Mouse (Mus musculus) embryonic facial prominence, embryonic 10.5 days (tissue): ENCODE data around the gene Coq5. TPM values are rescaled to one million over a fixed set of nuclear protein-coding genes. Genes with fewer than 3 reads are reported as not detected.
A peak's percentile ranks its signal among the peaks of the same experiment; 100 is the strongest.

ENCODE experiments used
- DNase-seq: peaks from one replicate; pipeline ENCODE4 v3.0.0-alpha.2; 2017; ENCODE audit warnings: low spot score
- H3K27ac ChIP-seq: fragments of 300-500 bp; sonication (generic); replicated peaks from 2 replicates; pipeline ENCODE4 v1.5.1; 2016; ENCODE audit warnings: mild to moderate bottlenecking
- H3K27me3 ChIP-seq: fragments of 300-500 bp; sonication (generic); replicated peaks from 2 replicates; pipeline ENCODE4 v1.6.1; 2016; ENCODE audit warnings: low read depth, mild to moderate bottlenecking; ENCODE audit not compliant: poor library complexity, severe bottlenecking
- H3K36me3 ChIP-seq: fragments of 300-500 bp; sonication (generic); replicated peaks from 2 replicates; pipeline ENCODE4 v1.6.1; 2016; ENCODE audit warnings: mild to moderate bottlenecking, moderate library complexity
- H3K4me1 ChIP-seq: fragments of 300-500 bp; sonication (generic); 2 replicates; pipeline ENCODE4 v1.6.1; 2016
- H3K4me3 ChIP-seq: fragments of 300-500 bp; sonication (generic); 2 replicates; pipeline ENCODE4 v1.5.1; 2016; ENCODE audit warnings: mild to moderate bottlenecking, moderate library complexity
- H3K9me3 ChIP-seq: fragments of 300-500 bp; sonication (generic); 2 replicates; pipeline ENCODE4 v1.6.1; 2016; ENCODE audit warnings: mild to moderate bottlenecking
- WGBS: fragments of 180-500 bp; shearing (Covaris S2); methylation state at CpG from one replicate; pipeline ENCODE4 v1.1.7; 2016; 5-methylcytosine and 5-hydroxymethylcytosine counted together
- polyA plus RNA-seq: library from polyadenylated mRNA; unstranded; fragments of >200 nt; fragmentation: Nextera tagmentation; extraction: Ambion mirVana; gene quantifications from 2 replicates; pipeline ENCODE4 v1.2.1, GENCODE M21; 2016

Gene Coq5
- polyA plus RNA-seq, result 52.2 and 55.9 TPM in 2 replicates

DNA sequence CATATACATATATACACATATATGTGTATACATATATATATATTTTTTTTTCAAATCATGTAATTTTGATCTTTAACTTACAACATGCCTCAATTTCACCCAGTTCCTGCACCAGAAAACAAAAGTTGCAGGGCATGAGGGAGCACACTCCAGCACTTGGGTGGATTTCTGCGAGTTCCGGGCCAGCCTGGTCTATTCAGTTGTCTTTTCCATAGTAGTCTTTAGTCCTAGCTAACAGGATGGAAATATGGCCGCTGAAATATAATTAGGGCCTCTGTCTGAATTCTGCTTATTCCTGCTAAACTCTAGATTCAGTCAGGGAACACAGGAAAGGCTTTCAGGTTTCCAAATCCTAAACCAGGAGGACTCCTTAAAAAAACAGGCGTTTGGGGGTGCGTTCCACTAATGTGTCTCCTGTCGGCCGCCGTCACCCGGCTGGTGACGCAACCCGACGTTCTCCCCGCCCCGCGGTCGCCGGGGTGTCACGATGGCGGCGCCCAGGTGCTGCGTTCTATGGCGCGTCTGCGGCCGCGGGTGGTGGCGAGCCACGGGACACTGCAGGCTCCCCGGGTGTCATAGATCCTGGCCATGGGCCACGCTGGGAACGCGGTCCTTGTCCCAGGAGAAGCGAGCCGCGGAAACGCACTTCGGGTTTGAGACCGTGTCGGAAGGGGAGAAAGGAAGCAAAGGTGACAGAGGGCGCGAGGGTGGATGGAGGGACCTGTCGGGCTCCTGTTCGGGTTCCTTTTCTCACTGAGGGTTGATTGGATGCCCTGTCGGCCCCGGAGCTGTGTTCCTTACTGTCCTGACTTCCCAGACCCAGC, at the start of gene Coq5:
Gene Coq5 (plus strand): TSS at position 441 of the 824 bp plus-strand sequence.
- 3% methylated on average over 45 of the region's 45 CpGs for WGBS

DNA sequence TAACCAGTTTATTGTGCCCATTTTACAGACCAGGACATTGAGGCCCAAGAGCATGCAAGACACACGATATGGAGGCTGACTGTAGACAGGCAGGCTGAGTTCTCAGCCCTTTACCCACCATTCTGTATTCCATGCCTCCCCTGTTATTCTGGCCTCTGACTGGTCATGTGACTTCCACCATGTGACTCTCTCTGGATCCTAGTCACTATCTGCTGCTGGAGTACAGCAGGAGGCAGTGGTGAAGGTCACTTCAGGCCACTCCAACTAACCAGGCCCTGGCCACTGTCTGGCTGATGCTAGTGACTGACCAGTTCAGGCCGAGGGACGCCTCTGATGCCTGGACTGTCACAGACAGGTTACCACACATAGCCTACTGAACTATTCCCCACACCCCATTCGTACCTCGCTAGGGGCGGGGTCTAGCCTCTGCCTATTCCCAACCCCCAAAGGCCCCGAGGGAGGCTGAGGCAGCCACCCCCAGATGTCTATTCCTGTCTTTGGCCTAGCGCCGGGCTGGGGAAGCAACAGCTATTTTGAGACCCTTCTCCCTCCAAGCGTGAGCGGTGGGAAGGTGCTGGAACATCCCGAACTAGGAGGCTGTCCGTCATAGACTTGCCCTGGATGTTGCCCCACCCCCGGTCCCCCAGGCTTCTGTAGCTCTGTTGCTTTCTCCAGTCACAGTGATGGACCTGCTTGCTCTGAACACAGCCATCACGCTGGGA, 48.5 kb upstream of the Coq5 start:
- Histone ChIP-seq H3K9me3 (no peaks in the 10 kb centered on the region), H3K4me3 (no peak overlapping the region), H3K27me3 (peaks cover 45% of the 10 kb centered on the region), H3K27ac (no peak overlapping the region), H3K36me3 (no peaks in the 10 kb centered on the region), H3K4me1 (peaks cover 18% of the 10 kb centered on the region)
- WGBS, result 45% methylated on average over 15 of the region's 15 CpGs
- no peak for DNase-seq

More for the DNA sequence above, at the start of gene Coq5:
- Histone ChIP-seq H3K4me1 (peaks cover 7% of the 10 kb centered on the region), H3K4me3 (peak within 1 kb of the TSS; percentile 87), H3K27me3 (no peaks in the 10 kb centered on the region), H3K27ac (peak within 1 kb of the TSS; percentile 85), H3K9me3 (no peaks in the 10 kb centered on the region), H3K36me3 (peaks cover 18% of the 10 kb centered on the region)
- peak; percentile 86 for DNase-seq

DNA sequence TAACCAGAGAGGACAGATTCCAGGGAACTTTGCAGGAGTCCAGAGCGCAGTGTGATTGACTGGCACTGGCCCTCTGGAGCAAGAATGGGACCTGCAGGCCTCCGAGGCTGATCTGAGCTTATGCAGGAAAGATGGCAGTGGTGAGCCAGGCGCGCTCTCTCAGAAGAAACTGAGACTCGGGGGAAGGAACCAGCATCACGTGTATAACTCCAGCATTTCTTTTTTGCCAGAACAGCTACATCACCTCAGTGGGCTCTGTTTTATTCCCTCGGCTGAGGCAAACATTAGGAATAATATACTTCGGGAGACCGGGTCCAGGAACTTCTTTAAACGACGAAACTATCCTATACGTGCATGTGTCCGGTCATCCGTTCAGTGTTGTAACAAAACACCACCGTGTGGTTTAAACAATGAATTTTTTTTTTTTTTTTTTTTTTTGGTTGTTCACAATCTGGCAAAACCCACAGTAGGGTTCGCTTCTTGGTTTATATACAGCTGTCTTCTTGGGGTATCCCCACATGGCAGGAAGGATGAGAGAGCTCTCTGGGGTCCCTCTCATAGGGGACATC, 47.8 kb upstream of the Coq5 start:
- peaks cover 45% of the 10 kb centered on the region for H3K27me3 ChIP-seq
- WGBS, result 51% methylated on average over 16 of the region's 16 CpGs
- H3K4me3 ChIP-seq, result no peak overlapping the region
- no peaks in the 10 kb centered on the region for H3K36me3 ChIP-seq
- no peak overlapping the region for H3K27ac ChIP-seq
- H3K9me3 ChIP-seq, result no peaks in the 10 kb centered on the region
- DNase-seq, result no peak
- H3K4me1 ChIP-seq, result peaks cover 18% of the 10 kb centered on the region

- Histone ChIP-seq H3K9me3 (no peaks in the 10 kb centered on the region), H3K27ac (no peak overlapping the region), H3K4me1 (peaks cover 18% of the 10 kb centered on the region), H3K36me3 (no peaks in the 10 kb centered on the region), H3K4me3 (no peak overlapping the region), H3K27me3 (peaks cover 45% of the 10 kb centered on the region)
- no peak for DNase-seq
- 77% methylated on average over 6 of the region's 6 CpGs for WGBS
These were observed 47.0 kb upstream of the Coq5 start for GRCm38 (mm10) chr5:115232516-115232915.

DNA sequence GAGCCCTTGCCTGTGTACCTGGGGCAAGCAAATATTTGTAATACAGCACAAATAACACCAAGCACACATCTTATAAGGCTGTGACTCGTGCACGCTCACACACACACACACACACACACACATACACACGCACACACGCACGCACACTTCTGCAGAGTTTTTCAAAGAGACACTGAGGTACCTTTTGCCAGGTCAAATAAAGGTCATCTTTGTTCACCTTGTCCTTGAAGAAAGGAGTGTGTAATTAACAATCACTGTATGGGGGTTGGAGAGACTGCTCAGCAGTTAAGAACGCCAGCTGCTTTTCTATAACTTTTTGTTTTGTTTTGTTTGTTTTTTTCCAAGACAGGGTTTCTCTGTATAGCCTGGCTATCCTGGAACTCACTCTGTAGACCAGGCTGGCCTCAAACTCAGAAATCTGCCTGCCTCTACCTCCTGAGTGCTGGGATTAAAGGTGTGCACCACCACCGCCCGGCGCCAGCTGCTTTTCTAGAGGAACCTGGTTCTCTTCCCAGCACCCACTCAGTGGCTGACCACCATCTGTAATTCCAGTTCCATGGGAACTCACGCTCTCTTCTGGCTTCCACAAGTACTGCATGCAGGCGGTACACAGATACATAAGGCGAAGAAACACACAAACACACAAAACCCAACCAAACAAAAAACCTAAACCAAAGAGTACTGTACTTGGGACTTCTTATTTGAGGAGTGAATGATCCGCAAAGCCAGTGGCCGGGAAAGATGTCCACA, 46.3 kb upstream of the Coq5 start:
- no peak for DNase-seq
- H3K9me3 ChIP-seq, result no peaks in the 10 kb centered on the region
- no peak overlapping the region for H3K27ac ChIP-seq
- H3K4me1 ChIP-seq, result peaks cover 20% of the 10 kb centered on the region
- no peaks in the 10 kb centered on the region for H3K36me3 ChIP-seq
- peaks cover 45% of the 10 kb centered on the region for H3K27me3 ChIP-seq
- WGBS, result 92% methylated on average over 14 of the region's 14 CpGs
- no peak overlapping the region for H3K4me3 ChIP-seq

DNA sequence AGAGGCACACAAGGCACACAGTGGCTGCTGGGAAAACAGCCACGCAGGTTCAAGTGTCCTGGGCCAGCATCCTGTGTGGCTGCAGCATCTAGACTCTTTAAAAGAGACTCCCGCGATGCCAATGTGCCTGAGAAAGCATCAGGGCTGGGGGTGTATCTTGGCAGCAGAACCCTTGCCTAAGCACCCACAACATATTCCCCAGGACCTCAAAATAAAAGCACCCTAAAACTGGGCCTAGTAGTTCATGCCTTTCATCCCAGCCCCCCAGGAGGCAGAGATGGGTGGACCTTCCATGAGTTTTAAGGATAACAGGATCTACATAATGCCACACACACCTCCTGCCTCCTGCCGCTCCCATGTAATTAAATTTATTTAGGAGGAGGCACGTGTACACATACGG, 44.9 kb upstream of the Coq5 start:
- no peak overlapping the region for H3K27ac ChIP-seq
- peak overlapping the region; percentile 66; the same call in 1 of the 2 replicates for H3K4me3 ChIP-seq
- H3K36me3 ChIP-seq, result no peaks in the 10 kb centered on the region
- H3K9me3 ChIP-seq, result no peaks in the 10 kb centered on the region
- peaks cover 45% of the 10 kb centered on the region for H3K27me3 ChIP-seq
- 42% methylated on average over 6 of the region's 6 CpGs for WGBS
- H3K4me1 ChIP-seq, result peaks cover 30% of the 10 kb centered on the region
- no peak for DNase-seq

GRCm38 (mm10) chr5:115235323-115235771, 44.1 kb upstream of the Coq5 start:
- Histone ChIP-seq H3K4me3 (peak overlapping the region; percentile 66), H3K27me3 (peaks cover 45% of the 10 kb centered on the region), H3K4me1 (peaks cover 30% of the 10 kb centered on the region), H3K36me3 (peaks cover 7% of the 10 kb centered on the region), H3K9me3 (no peaks in the 10 kb centered on the region), H3K27ac (peak overlapping the region; percentile 63; the same call in 1 of the 2 replicates)
- WGBS, result under 1% methylated on average over 45 of the region's 45 CpGs
- DNase-seq, result peak; percentile 59

DNA sequence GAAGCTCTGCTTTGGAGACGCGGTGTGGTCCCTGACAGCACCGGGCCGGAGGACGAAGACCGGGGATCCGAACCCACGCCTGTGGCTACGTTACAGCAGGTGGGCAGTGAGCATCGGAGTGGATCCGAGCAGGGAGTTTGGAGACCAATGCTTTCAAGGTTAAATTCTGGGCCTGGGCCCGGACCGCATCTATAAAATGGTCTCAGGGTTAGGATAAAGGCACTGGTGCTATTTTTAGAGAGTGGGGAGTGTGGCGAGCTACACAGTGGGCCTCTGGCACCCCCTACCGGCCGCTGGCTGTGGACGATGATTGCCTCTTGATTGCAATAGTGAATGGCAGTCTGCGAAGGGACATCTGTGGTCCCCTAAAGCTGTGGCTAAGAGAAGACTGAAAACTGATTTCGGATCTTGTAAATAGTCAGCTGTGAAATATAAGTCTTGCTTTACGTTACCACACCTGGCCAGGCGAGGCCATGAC, 43.6 kb upstream of the Coq5 start, which contains the start of gene Pop5:
Gene Pop5 (plus strand): TSS at position 51 of the 478 bp plus-strand sequence.
- DNase-seq, result peak; percentile 93
- Histone ChIP-seq H3K27ac (peak within 1 kb of the TSS; percentile 63; the same call in 1 of the 2 replicates), H3K36me3 (peaks cover 12% of the 10 kb centered on the region), H3K27me3 (peaks cover 45% of the 10 kb centered on the region), H3K4me1 (peaks cover 30% of the 10 kb centered on the region), H3K9me3 (no peaks in the 10 kb centered on the region), H3K4me3 (peak within 1 kb of the TSS; percentile 66)
- WGBS, result 2% methylated on average over 21 of the region's 21 CpGs

DNA sequence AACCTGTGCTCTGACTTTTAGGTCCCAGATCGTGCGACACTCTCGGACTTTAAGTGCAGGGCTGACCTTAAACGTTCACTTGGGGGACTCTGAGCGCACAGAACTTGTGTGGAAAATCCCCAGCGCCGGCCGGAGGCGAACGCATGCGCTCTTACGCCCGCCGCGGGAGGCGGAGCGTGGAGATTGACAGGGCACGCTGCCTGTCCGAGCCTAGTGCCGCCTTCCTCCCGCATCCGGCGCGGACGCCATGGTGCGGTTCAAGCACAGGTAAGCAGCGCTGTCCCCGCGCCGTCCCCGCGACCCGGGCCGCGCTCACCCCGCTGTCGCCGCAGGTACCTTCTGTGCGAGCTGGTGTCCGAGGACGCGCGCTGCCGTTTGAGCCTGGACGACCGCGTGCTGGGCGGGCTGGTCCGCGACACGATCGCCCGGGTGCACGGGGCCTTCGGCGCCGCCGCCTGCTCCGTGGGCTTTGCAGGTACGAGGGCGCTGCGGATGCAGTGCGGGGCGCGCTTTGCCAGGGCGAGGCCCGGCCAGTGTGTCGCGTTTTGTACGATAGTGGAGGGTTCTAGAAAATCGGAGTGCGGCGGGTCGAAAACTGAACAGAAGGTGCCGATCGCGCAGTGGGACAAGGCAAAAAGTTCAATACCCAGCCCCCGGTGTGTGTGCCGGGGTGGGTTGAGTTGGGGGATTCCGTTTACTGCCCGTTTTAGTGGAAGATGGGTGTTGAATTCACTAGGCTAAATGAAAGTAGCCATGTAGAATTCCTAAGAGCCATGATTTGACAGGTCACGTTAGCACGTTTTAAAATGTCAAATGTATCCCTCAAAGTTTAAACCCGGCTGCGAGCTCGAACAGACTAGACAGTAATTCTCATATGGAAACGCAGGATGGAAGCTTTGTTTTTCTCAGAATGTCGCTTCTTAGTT, 41.4 kb upstream of the Coq5 start:
- Histone ChIP-seq H3K4me3 (peak overlapping the region; percentile 96), H3K4me1 (peaks cover 22% of the 10 kb centered on the region), H3K27ac (peak overlapping the region; percentile 84), H3K9me3 (no peaks in the 10 kb centered on the region), H3K36me3 (peaks cover 35% of the 10 kb centered on the region), H3K27me3 (peaks cover 27% of the 10 kb centered on the region)
- under 1% methylated on average over 88 of the region's 88 CpGs for whole genome bisulfite sequencing
- peak; percentile 92 for DNase-seq

- Histone ChIP-seq H3K27ac (no peak overlapping the region), H3K27me3 (peaks cover 20% of the 10 kb centered on the region), H3K36me3 (peaks cover 41% of the 10 kb centered on the region), H3K4me1 (peaks cover 22% of the 10 kb centered on the region), H3K9me3 (no peaks in the 10 kb centered on the region), H3K4me3 (peak overlapping the region; percentile 96)
- DNase-seq, result peak; percentile 28
- WGBS, result 5% methylated on average over 11 of the region's 11 CpGs
These were observed 40.7 kb upstream of the Coq5 start for GRCm38 (mm10) chr5:115238729-115239195.

DNA sequence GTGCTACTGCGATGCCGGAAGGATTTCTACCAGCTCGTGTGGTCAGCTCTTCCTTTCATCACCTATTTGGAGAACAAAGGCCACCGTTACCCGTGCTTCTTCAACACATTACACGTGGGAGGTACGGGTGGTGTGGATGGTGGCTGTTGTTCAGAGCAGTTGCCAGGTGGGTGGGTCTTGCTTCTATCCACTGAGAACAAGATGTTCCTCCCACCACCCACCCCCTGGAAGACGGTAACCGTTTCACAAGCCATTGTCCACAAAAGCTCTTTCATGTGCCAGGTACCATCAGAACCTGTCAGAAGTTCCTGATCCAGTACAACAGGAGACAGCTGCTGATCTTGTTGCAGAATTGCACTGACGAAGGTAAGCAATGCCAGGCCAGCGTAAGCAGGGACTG, 39.3 kb upstream of the Coq5 start:
- Histone ChIP-seq H3K36me3 (peaks cover 56% of the 10 kb centered on the region), H3K4me3 (no peak overlapping the region), H3K27me3 (peaks cover 6% of the 10 kb centered on the region), H3K9me3 (no peaks in the 10 kb centered on the region), H3K4me1 (peaks cover 18% of the 10 kb centered on the region), H3K27ac (no peak overlapping the region)
- no peak for DNase-seq
- WGBS, result 90% methylated on average over 11 of the region's 11 CpGs
